Mouse (Mus musculus): ENCODE results near the gene Pde12.
"Not testable (repeated sequence)": the region's sequence is repeated elsewhere in the genome, so short reads cannot be mapped to it uniquely, and the experiment has no call there.

Gene Pde12

DNA sequence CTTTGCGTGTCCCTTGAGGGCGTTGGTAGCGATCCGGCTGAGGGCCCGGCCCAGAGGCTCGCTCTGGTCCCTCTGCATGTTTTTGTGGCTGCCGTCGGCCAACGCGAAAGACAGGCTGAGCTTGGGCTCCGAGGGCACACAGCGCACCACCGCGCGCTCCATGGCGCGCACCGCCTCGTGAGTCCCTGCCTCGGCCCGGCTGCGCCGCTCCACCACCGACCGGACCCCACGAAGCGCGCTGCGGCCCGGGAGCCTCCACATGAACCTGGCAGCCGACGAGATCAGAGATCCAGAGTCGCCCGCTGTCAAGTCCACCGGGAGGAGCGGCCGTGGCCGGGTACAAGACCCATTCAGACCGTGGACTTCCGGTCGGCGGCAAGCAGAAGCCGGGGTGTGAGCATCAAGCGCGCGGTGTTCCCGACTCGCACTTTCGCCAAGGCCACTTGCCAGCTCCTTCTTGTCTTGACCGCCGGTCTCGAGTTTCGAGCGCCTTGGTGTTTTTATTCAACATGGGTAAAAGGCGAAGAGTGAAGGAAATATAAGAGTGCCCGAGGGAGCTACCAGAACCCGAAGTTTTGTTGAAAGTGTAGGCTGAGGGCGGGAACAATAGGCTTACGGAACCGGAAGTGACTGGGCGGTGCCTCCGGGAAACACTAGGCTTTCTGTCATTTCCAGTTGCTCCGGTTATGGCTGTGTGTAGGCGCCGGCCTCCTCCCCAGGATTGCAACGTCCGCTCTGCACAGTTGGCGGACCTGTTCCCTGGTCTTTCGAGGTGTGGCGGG is at the start of gene Pde12:
Gene Pde12, minus strand, starts transcription at position 592 of the 782 bp plus-strand sequence.
- DNase-seq (ENCODE audit: low spot score in 2 of 2): peak; percentile 78 to 83

DNA sequence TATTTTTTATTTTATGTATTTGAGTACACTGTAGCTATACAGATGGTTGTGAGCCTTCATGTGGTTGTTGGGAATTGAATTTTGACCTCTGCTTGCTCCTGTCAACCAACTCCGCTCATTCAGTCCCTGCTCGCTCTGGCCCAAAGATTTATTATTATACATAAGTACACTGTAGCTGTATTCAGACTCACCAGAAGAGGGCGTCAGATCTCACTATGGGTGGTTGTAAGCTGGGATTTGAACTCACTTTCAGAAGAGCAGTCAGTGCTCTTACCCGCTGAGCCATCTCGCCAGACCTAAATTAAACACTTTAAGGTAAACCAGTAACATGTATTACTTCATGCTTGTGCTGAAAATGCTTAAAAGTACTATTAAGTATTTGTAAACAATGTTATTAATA is 35.6 kb upstream of the Pde12 start:
- not testable (repeated sequence) for DNase-seq (ENCODE audit: low spot score in 2 of 2)

DNA sequence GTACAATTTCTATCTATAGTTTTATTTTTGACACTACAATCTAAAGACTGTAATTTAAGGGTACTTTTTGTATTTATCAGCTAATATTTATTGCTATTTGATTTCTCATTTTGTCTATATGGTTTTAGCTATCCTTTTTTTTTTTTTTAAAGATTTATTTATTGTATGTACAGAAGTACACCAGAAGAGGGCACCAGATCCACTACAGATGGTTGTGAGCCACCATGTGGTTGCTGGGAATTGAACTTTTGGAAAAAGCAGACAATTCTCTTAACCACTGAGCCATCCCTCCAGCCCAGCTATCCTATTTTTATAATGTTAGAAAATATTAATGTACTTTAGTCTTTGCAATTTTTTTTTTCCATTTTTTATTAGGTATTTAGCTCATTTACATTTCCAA is 28.2 kb upstream of the Pde12 start:
- DNase-seq (ENCODE audit: low spot score in 2 of 2): no peak

GRCm38 (mm10) chr14:26692974-26693373 is 23.3 kb upstream of the Pde12 start, which contains the start of gene Dnah12:
Dnah12 (plus strand) TSS chr14:26693274.
- no peak for DNase-seq (ENCODE audit: low spot score in 2 of 2)

DNA sequence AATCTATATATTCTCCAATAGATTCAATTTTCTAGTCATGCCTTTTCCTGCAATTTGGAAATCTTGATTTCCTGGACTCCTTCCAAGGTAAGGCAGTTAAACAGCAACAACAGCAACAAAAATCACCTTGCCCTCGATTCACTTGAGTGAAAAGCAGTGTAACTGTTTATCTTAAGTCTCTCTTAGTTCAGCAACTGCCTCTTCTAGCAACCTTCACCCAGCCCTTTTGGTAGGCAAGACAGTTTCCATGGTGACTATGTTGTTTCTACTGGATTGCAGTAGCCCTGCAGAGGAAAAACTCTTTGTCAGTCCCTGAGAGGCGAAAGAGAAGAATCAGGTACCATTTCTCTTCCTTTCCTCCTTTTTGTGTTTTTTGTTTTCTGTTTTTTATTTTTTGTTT is 21.7 kb upstream of the Pde12 start:
- DNase-seq (ENCODE audit: low spot score in 2 of 2): no peak

GRCm38 (mm10) chr14:26690727-26691126 is 21.0 kb upstream of the Pde12 start:
- DNase-seq (ENCODE audit: low spot score in 2 of 2): no peak

DNA sequence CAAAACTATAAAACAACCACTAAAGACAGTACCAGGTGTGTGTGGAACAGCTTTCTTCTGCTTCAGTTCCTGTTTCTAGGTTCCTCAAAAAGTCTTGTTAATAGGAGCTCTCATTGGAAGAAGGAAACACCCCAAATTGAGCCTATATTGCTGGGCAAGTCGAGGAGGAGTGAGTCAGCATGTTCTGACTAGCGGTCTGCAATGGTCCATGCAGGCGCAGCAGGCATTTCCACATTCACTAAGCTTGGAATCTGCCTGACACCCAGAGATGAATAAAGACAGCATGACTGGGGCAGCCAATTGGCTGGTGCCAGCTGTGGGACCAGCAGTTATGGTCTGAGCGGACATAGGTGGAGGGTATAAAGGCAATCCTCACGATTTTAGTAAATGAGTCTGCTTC is 6.1 kb upstream of the Pde12 start:
- DNase-seq (ENCODE audit: low spot score in 2 of 2): no peak

DNA sequence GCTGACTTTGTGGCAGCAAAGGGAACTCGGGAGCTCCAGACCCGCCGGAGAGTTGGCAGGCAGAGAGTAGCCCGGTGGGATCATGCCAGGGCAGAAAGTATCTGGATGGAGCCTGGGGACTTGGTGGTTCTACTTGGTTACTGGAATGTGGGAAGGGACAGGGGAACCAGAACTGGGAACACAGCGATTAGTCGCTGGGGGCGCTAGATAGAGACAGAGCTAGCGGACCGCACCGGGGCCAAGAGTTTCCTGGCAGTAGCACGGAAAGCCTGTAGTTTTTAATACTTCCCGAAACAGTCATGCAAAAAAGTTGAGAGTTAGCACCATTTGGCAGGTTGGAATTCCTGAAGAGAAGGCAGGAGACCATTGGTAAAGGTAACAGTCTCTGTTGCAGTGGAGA is 5.7 kb upstream of the Pde12 start:
- DNase-seq (ENCODE audit: low spot score in 2 of 2): no peak

GRCm38 (mm10) chr14:26674476-26675169 is 4.9 kb upstream of the Pde12 start:
- DNase-seq (ENCODE audit: low spot score in 2 of 2): not testable (repeated sequence)

- not testable (repeated sequence) for DNase-seq (ENCODE audit: low spot score in 2 of 2)
Measured at GRCm38 (mm10) chr14:26671870-26672615, 2.4 kb upstream of the Pde12 start.

GRCm38 (mm10) chr14:26670964-26671363 is 1.3 kb upstream of the Pde12 start:
- DNase-seq (ENCODE audit: low spot score in 2 of 2): no peak

- peak in 1 of 2 experiments; percentile 8 for DNase-seq (ENCODE audit: low spot score in 2 of 2)
Measured at GRCm38 (mm10) chr14:26668371-26669291, 1.1 kb downstream of the Pde12 start.

DNA sequence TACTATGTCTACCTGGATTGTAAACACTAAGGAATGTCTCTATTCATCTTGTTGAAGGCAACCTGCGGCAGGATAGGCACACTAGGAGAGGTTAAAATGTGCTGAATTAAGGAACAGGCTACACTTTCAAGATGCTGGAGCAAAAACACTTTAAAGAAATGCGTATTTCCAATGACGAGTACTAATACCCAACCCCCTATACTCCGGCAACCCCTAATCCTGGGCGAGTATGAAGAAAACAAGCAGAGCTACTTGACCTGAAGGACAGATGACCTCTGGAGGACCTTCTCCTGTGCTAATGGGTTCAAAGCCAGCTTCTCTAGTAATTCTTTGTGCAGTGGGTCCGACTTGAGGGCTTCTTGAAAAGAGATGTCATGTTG is 1.7 kb downstream of the Pde12 start:
- no peak for DNase-seq (ENCODE audit: low spot score in 2 of 2)

GRCm38 (mm10) chr14:26663851-26664250 is 5.8 kb downstream of the Pde12 start:
- DNase-seq (ENCODE audit: low spot score in 2 of 2): no peak

- no peak for DNase-seq (ENCODE audit: low spot score in 2 of 2)
Measured at GRCm38 (mm10) chr14:26662488-26662887, 7.2 kb downstream of the Pde12 start.

DNA sequence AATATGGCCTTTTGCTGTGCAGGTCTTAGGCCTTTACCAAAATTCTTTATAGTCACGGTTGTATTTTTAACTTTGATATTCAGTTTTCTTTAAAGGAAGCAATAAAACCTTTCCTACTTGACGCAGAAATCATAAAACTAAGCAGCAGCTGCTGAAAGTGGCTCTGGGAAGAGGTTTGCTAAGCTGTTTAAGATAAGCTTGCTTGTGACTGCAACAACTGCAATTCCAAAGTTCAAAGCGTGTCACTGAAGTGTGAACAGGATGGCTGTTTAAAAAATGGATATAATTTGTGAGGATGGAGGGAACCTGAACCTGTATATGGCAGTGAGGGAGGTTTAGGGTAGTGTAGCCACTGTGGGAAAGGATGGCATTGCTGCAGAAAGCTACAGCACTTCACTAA is 7.7 kb downstream of the Pde12 start:
- DNase-seq (ENCODE audit: low spot score in 2 of 2): no peak

GRCm38 (mm10) chr14:26660233-26660632 is 9.4 kb downstream of the Pde12 start:
- no peak for DNase-seq (ENCODE audit: low spot score in 2 of 2)

DNA sequence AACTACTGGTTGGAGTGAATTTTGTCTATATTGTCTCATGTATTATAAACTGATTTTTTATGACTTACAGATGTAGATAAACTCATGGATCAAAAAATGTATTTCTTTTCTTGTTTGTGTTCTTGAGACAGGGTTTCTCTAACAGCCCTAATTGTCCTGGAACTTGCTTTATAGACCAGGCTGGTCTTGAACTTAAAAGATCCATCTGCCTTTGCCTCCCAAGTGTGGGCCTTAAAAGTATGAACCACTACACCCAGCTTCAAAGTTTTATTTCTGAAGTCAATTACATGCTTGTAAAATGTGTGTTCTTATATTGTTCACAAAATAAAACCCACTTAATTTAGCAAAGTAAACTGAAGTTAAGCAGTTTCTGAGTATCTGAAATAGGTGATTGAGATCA is 11.5 kb downstream of the Pde12 start:
- no peak for DNase-seq (ENCODE audit: low spot score in 2 of 2)

- DNase-seq (ENCODE audit: low spot score in 2 of 2): no peak
Measured at GRCm38 (mm10) chr14:26651901-26652300, 17.8 kb downstream of the Pde12 start.

DNA sequence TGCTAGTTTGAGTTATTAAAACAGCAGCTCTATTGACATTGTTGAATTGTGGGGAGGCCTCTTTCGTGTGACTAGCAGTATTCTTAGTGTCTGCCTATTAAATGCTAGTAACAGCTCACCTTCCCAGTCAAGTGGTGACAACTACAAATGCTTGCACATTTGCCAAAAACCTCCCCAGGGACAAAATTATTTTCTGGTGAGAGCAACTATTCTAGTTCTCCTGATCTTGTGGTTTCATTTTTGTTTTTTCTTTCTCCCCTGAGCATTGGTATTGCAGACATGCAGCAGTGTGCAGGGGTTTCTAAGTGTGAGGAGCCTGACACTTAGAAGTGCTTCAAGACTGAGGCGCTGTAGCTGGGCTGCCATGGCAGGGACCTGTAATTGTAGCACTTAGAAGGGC is 21.9 kb downstream of the Pde12 start:
- no peak for DNase-seq (ENCODE audit: low spot score in 2 of 2)

DNA sequence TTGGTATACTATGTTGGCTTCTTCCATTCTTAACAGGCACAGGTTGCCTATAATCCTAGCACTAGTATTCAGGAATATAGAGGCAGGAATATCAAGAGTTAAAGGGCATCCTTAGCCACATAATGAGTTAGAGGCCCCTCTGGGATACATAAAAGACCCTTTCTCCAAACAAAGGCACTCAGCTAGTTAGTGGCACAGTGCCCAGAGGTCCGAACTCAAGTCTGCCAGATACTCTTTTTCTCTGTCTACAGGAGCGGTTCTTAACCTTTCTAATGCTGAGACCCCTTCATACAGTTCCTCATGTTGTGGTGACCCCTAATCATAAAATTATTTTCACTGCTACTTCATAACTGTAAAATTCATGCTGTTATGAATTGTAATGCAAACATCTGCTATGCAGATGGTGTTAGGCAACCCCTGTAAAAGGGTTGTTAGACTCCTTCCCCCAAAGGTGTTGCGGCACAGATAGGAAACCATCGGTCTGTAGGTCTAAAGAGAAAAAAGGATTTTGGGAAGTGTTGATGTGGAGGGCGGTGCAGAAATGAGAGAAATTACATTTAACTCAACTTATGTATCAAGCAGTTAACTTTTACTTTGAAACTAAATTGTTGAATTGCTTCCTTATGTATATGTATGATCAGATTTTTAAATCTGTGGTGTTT is 23.6 kb downstream of the Pde12 start:
- DNase-seq (ENCODE audit: low spot score in 2 of 2): no peak
